Mouse (Mus musculus) midbrain, embryonic 12.5 days (tissue): ENCODE results near the gene E130114P18Rik. TPM values are rescaled to one million over a fixed set of nuclear protein-coding genes. Genes with fewer than 3 reads are reported as not detected.

Experiments used
- ATAC-seq: fragments of 200-750 bp; cut with Nextera tagmentation; 2 replicates; pipeline ENCODE4 v1.8.0; 2017; ENCODE audit warnings: low read depth, moderate TSS enrichment, moderate library complexity; ENCODE audit not compliant: low FRiP score
- H3K27ac ChIP-seq: fragments of 300-500 bp; sonication (generic); replicated peaks from 2 replicates; pipeline ENCODE4 v1.5.1; 2016; ENCODE audit warnings: mild to moderate bottlenecking
- H3K27me3 ChIP-seq: fragments of 300-500 bp; sonication (generic); 2 replicates; pipeline ENCODE4 v1.6.1; 2016; ENCODE audit warnings: mild to moderate bottlenecking
- H3K36me3 ChIP-seq: fragments of 300-500 bp; sonication (generic); 2 replicates; pipeline ENCODE4 v1.6.1; 2016
- H3K4me1 ChIP-seq: fragments of 300-500 bp; sonication (generic); 2 replicates; pipeline ENCODE4 v1.6.1; 2016
- H3K4me2 ChIP-seq: fragments of 300-500 bp; sonication (generic); replicated peaks from 2 replicates; pipeline ENCODE4 v1.6.1; 2016; ENCODE audit warnings: mild to moderate bottlenecking, moderate library complexity
- H3K4me3 ChIP-seq: fragments of 300-500 bp; sonication (generic); 2 replicates; pipeline ENCODE4 v1.5.1; 2016; ENCODE audit warnings: mild to moderate bottlenecking
- H3K9ac ChIP-seq: fragments of 300-500 bp; sonication (generic); replicated peaks from 2 replicates; pipeline ENCODE4 v1.6.1; 2016; ENCODE audit warnings: mild to moderate bottlenecking, moderate library complexity
- H3K9me3 ChIP-seq: fragments of 300-500 bp; sonication (generic); 2 replicates; pipeline ENCODE4 v1.6.1; 2016; ENCODE audit warnings: mild to moderate bottlenecking
- WGBS: fragments of 180-500 bp; shearing (Covaris S2); methylation state at CpG from one replicate; pipeline ENCODE4 v1.1.7; 2016; 5-methylcytosine and 5-hydroxymethylcytosine counted together
- polyA plus RNA-seq: library from polyadenylated mRNA; unstranded; fragments of >200 nt; fragmentation: Nextera tagmentation; extraction: Ambion mirVana; gene quantifications from 2 replicates; pipeline ENCODE4 v1.2.1, GENCODE M21; 2016

Gene E130114P18Rik
- polyA plus RNA-seq, 1 experiment from 2014 or later, result 11.5 TPM

GRCm38 (mm10) chr4:97796505-97796904 lies 18.6 kb upstream of the E130114P18Rik start:
- Histone ChIP-seq H3K4me3 (no peak overlapping the region), H3K27me3 (peaks cover 5% of the 10 kb centered on the region; the same call in 1 of the 2 replicates), H3K27ac (no peak overlapping the region), H3K4me2 (no peak overlapping the region), H3K36me3 (no peaks in the 10 kb centered on the region; the same call in 1 of the 2 replicates), H3K9ac (no peak overlapping the region), H3K9me3 (no peaks in the 10 kb centered on the region), H3K4me1 (peaks cover 13% of the 10 kb centered on the region)
- WGBS, result 82% methylated on average over 10 of the region's 10 CpGs
- ATAC-seq, result no peak

- 88% methylated on average over 5 of the region's 5 CpGs for WGBS
- peaks cover 5% of the 10 kb centered on the region; the same call in 1 of the 2 replicates for H3K27me3 ChIP-seq
- no peak overlapping the region for H3K27ac ChIP-seq
- ATAC-seq, result no peak
- peaks cover 16% of the 10 kb centered on the region for H3K4me1 ChIP-seq
- no peak overlapping the region for H3K4me3 ChIP-seq
- H3K36me3 ChIP-seq, result no peaks in the 10 kb centered on the region; the same call in 1 of the 2 replicates
- no peak overlapping the region for H3K4me2 ChIP-seq
- H3K9ac ChIP-seq, result no peak overlapping the region
- H3K9me3 ChIP-seq, result no peaks in the 10 kb centered on the region
Measured at GRCm38 (mm10) chr4:97795957-97796356, 18.1 kb upstream of the E130114P18Rik start.

DNA sequence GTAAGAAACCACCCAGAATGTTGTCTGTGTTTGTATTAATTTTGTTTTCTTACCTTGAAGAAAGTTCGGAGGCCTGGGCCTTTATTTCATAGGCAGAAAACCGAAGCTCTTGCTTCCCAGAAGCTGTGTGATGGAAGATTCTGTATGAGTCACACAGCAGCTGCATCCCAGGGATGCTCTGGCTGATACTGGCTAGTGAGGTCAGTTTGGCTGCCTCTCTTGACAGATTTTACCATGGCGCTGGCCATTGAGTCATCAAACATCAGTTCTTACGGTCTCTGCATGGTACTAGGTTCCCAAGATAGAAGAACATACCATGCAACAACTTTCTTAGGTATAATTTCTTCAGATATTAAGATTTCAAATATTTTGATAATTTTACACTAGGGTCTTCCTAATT lies 17.0 kb upstream of the E130114P18Rik start:
- H3K9ac ChIP-seq, result no peak overlapping the region
- no peaks in the 10 kb centered on the region for H3K9me3 ChIP-seq
- H3K4me3 ChIP-seq, result no peak overlapping the region
- ATAC-seq, result no peak
- H3K27ac ChIP-seq, result no peak overlapping the region
- H3K4me2 ChIP-seq, result no peak overlapping the region
- H3K4me1 ChIP-seq, result peaks cover 16% of the 10 kb centered on the region
- peaks cover 11% of the 10 kb centered on the region for H3K27me3 ChIP-seq
- H3K36me3 ChIP-seq, result no peaks in the 10 kb centered on the region; the same call in 1 of the 2 replicates
- 93% methylated on average over 4 of the region's 4 CpGs for WGBS

DNA sequence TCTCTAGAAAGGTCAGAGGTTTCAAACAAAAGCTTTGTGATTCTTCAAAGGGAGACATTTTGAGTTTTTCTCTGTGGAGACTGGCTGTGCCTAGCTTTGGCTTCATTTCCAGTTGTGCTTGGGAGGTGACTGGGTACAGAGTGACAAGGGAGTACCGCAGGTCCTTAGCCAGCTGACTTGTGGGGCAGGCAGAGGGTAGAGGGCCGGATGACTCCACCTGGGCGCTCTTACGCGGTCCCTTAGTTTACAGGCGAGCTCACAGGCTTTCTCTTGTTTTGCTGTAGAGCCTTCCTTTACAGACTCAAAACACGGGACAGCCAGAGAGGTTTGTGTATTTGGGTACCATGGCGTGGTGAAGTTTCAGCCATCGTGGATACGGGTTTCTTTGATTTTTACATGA lies 16.1 kb upstream of the E130114P18Rik start:
- Histone ChIP-seq H3K4me1 (peaks cover 21% of the 10 kb centered on the region), H3K4me3 (no peak overlapping the region), H3K27me3 (peaks cover 20% of the 10 kb centered on the region), H3K4me2 (no peak overlapping the region), H3K9me3 (no peaks in the 10 kb centered on the region), H3K9ac (no peak overlapping the region), H3K27ac (no peak overlapping the region), H3K36me3 (no peaks in the 10 kb centered on the region)
- no peak for ATAC-seq
- 79% methylated on average over 10 of the region's 10 CpGs for WGBS

GRCm38 (mm10) chr4:97788537-97788936 lies 10.7 kb upstream of the E130114P18Rik start:
- Histone ChIP-seq H3K4me1 (peaks cover 27% of the 10 kb centered on the region), H3K27ac (no peak overlapping the region), H3K27me3 (peaks cover 57% of the 10 kb centered on the region), H3K9ac (no peak overlapping the region), H3K4me3 (no peak overlapping the region), H3K9me3 (no peaks in the 10 kb centered on the region), H3K4me2 (no peak overlapping the region), H3K36me3 (peaks cover 5% of the 10 kb centered on the region)
- 68% methylated on average over 4 of the region's 4 CpGs for WGBS
- no peak for ATAC-seq

GRCm38 (mm10) chr4:97787515-97787914 lies 9.6 kb upstream of the E130114P18Rik start:
- Histone ChIP-seq H3K9me3 (0 out of 2 replicates have a peak, but pooled peaks cover 2% of the 10 kb centered on the region), H3K9ac (no peak overlapping the region), H3K27me3 (peaks cover 67% of the 10 kb centered on the region), H3K4me2 (no peak overlapping the region), H3K27ac (no peak overlapping the region), H3K4me1 (peaks cover 27% of the 10 kb centered on the region), H3K36me3 (peaks cover 13% of the 10 kb centered on the region), H3K4me3 (no peak overlapping the region)
- no peak for ATAC-seq
- WGBS, result 79% methylated on average over 3 of the region's 3 CpGs

DNA sequence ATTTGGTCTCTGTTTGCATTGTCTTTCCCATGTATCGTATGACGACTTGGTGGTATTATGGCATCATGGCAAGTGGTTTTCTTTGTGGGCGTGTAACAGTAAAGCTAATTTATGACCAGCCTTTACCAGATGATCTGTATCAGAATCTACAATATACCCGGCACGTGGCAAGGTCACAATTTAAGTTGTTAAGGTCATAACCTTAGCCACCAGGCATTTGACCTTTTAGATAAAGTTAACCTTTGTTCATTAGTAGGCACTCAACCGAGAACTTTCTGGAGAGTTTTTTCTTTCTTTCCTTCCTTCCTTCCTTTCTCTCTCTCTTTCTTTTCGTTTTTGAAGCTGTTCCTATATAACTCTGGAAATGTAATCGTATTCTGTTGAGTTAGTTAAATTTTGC lies 8.7 kb upstream of the E130114P18Rik start:
- no peak overlapping the region for H3K9ac ChIP-seq
- H3K4me1 ChIP-seq, result peaks cover 23% of the 10 kb centered on the region
- no peak overlapping the region for H3K4me2 ChIP-seq
- peaks cover 13% of the 10 kb centered on the region for H3K36me3 ChIP-seq
- H3K27me3 ChIP-seq, result peaks cover 73% of the 10 kb centered on the region
- 0 out of 2 replicates have a peak, but pooled peaks cover 2% of the 10 kb centered on the region for H3K9me3 ChIP-seq
- WGBS, result 43% methylated on average over 8 of the region's 8 CpGs
- no peak for ATAC-seq
- H3K4me3 ChIP-seq, result no peak overlapping the region
- no peak overlapping the region for H3K27ac ChIP-seq

DNA sequence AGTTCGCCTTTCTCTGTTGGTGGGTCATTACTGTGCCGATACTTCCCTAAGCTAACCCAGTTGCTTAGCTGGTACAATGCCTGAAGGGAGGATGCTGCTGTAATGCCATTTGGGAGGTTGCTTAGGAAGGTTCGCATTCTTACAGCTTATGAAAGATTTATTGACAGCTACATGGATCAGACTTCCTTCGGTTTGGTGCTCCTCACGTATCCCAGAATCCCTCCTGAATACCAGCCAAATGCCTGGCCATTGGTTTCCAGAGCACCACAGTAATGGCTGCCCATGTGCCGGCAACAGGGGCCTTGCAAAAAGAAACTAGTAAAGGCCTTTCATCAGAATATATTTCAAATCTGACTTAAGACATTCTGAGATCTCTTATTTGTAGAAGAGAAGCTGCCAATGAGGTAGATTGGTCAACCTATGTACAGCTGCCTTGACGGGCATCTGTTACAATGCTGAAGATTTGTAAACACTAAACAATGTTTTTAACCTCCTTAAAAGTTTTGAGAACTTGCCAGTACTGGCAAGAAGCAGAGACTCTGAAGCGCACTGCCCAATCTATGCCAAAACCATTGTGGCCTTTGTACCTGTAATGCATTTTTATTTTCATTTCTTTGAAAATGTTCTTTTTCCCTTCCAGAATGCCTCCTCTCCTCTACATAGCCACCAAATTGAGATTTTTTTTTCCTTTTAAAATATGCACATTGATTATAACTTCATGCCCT lies 7.8 kb upstream of the E130114P18Rik start:
- H3K27me3 ChIP-seq, result peaks cover 75% of the 10 kb centered on the region

GRCm38 (mm10) chr4:97784236-97784635 lies 6.4 kb upstream of the E130114P18Rik start:
- Histone ChIP-seq H3K36me3 (peaks cover 13% of the 10 kb centered on the region), H3K4me3 (no peak overlapping the region), H3K27ac (no peak overlapping the region), H3K27me3 (peaks cover 73% of the 10 kb centered on the region), H3K9me3 (0 out of 2 replicates have a peak, but pooled peaks cover 2% of the 10 kb centered on the region), H3K4me2 (no peak overlapping the region), H3K4me1 (peaks cover 20% of the 10 kb centered on the region), H3K9ac (no peak overlapping the region)
- 84% methylated on average over 11 of the region's 11 CpGs for WGBS
- ATAC-seq, result no peak

More for the DNA sequence above, 7.8 kb upstream of the E130114P18Rik start:
- Histone ChIP-seq H3K9ac (no peak overlapping the region), H3K4me2 (no peak overlapping the region), H3K27ac (no peak overlapping the region), H3K4me1 (peaks cover 19% of the 10 kb centered on the region), H3K4me3 (no peak overlapping the region), H3K36me3 (peaks cover 13% of the 10 kb centered on the region), H3K9me3 (0 out of 2 replicates have a peak, but pooled peaks cover 2% of the 10 kb centered on the region)
- WGBS, result 87% methylated on average over 8 of the region's 8 CpGs
- ATAC-seq, result no peak

DNA sequence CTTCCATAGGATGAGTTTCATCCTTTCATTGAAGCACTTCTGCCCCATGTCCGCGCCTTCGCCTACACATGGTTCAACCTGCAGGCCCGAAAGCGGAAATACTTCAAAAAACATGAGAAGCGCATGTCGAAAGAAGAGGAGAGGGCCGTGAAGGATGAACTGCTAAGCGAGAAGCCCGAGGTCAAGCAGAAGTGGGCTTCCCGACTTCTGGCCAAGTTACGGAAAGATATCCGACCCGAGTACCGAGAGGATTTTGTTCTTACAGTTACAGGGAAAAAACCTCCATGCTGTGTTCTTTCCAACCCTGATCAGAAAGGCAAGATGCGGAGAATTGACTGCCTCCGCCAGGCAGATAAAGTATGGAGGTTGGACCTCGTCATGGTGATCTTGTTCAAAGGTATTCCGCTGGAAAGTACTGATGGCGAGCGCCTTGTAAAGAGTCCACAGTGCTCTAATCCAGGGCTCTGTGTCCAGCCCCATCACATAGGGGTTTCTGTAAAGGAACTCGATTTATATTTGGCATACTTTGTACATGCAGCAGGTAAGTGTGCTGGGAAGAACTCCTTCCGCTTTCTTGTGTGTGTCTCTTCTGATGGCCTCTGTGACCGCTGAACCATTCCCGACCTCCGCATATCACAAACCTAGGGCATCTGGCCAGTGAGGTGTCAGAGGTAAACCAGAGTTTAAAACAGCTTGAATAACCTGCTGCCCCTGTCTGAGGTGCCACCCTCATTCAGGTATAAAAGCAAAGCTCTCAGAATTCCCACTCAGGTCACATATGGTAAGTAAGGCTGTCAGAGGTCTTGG lies 5.4 kb upstream of the E130114P18Rik start:
- H3K4me2 ChIP-seq, result no peak overlapping the region
- no peak overlapping the region for H3K27ac ChIP-seq
- H3K36me3 ChIP-seq, result peaks cover 13% of the 10 kb centered on the region
- ATAC-seq, result no peak
- H3K27me3 ChIP-seq, result peaks cover 73% of the 10 kb centered on the region
- peaks cover 18% of the 10 kb centered on the region for H3K4me1 ChIP-seq
- no peak overlapping the region for H3K9ac ChIP-seq
- H3K4me3 ChIP-seq, result no peak overlapping the region
- 94% methylated on average over 26 of the region's 26 CpGs for WGBS
- 0 out of 2 replicates have a peak, but pooled peaks cover 2% of the 10 kb centered on the region for H3K9me3 ChIP-seq

DNA sequence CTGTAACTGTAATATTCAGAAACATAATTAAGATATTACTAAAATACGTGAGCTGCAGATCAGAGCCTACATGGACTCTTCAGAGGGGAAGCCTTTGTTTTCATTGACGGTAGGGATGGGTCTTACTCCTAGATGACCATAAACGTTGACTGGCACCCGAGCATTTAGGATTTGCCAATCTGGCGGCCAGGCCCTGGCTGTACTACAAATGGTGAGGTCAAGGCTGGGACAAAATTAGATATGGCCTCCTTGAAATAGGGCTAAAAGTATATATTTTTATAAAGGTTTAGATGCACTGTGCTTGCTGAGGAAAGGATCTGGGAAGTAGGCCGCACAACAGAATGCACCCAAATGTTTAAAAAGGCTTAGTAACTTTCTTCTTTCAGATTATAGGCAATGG lies 4.6 kb upstream of the E130114P18Rik start:
- WGBS, result 93% methylated on average over 6 of the region's 6 CpGs
- H3K9ac ChIP-seq, result no peak overlapping the region
- no peak overlapping the region for H3K4me3 ChIP-seq
- H3K27me3 ChIP-seq, result peaks cover 79% of the 10 kb centered on the region
- H3K4me1 ChIP-seq, result peaks cover 18% of the 10 kb centered on the region
- no peak overlapping the region for H3K27ac ChIP-seq
- no peak for ATAC-seq
- H3K36me3 ChIP-seq, result peaks cover 13% of the 10 kb centered on the region
- no peak overlapping the region for H3K4me2 ChIP-seq
- H3K9me3 ChIP-seq, result 0 out of 2 replicates have a peak, but pooled peaks cover 2% of the 10 kb centered on the region

- Histone ChIP-seq H3K36me3 (peaks cover 13% of the 10 kb centered on the region), H3K27ac (no peak overlapping the region), H3K9me3 (0 out of 2 replicates have a peak, but pooled peaks cover 2% of the 10 kb centered on the region), H3K4me1 (peaks cover 14% of the 10 kb centered on the region), H3K4me2 (no peak overlapping the region), H3K27me3 (peaks cover 78% of the 10 kb centered on the region), H3K4me3 (no peak overlapping the region), H3K9ac (no peak overlapping the region)
- WGBS, result 79% methylated on average over 3 of the region's 3 CpGs
- ATAC-seq, result no peak
Measured at GRCm38 (mm10) chr4:97782069-97782468, 4.2 kb upstream of the E130114P18Rik start.
